Mouse (Mus musculus): Measurements from ENCODE around the gene Dpm2.

DNA sequence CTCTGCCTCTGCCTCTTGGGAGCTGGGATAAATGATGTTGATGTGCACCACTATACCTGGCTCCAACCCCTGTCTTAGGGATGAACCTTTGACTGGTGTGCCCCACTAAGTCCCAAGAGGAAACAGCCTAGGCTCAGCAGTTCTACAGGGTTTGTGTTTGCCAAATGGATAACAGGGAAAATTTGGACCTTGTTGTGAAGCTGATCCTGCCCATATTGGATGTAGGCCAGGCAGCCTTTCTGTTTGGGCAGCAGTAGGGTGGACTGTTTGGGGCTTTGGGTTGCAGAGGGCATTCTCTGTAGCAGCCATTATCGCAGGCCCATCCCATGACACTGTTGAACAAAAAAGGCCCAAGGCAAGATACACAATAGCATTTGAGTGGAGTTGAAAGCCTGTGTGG lies 23.7 kb upstream of the Dpm2 start:
- TF ChIP-seq CTCF (IDR thresholded peaks at IDR 0.05; ENCODE audit: borderline replicate concordance, insufficient read depth, low read depth, low read length) (no peak), POLR2A (IDR thresholded peaks at IDR 0.05; ENCODE audit: borderline replicate concordance, insufficient read depth, low read length) (no peak)

Data from cerebellum, adult 2 months (tissue).